Mouse (Mus musculus) thymus, adult 2 months (tissue): ENCODE data around the gene Islr2.

ENCODE experiments used
- CTCF ChIP-seq: fragments of 200-500 bp; IDR thresholded peaks from 2 replicates; pipeline ENCODE4 v1.5.1; 2012; ENCODE audit warnings: mild to moderate bottlenecking, control low read depth, low read length, moderate library complexity, borderline replicate concordance; ENCODE audit not compliant: control insufficient read depth, poor library complexity, insufficient read depth; ENCODE audit errors: extremely low read depth
- POLR2A ChIP-seq: fragments of 200-500 bp; IDR thresholded peaks from 2 replicates; pipeline ENCODE4 v1.6.1; 2012; ENCODE audit warnings: mild to moderate bottlenecking, low read length, control low read depth, moderate library complexity; ENCODE audit not compliant: control insufficient read depth, poor library complexity, insufficient read depth; ENCODE audit errors: extremely low read depth

- TF ChIP-seq CTCF (no peak), POLR2A (no peak)
Measured at GRCm38 (mm10) chr9:58250322-58250721, 46.2 kb upstream of the Islr2 start.
